Mouse (Mus musculus): ENCODE data around the gene Nags.

Nags gene

DNA sequence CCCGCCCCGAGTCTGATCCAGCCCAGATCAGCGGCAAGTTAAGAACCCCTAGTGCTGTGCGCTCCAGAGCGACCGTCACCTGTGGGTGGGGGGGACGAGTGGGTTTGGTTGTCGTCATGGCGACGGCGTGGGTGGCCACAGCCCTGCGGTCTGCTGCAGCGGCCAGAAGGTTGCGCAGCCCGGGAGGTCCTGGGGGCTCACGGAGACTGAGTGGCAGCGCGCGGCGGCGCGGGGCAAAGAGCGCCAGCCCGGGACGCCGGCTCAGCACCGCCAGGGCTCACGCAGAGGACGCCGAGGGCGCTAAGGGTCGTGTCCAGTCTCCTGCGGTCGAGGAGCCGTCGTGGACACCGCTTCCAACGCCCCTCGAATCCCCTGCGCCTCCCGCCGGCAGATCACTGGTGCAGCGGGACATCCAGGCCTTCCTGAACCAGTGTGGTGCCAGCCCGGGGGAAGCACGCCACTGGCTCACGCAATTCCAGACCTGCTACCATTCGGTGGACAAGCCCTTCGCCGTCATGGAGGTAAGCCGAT, at the start of gene Nags:
Gene Nags, plus strand, starts transcription at position 43 of the 531 bp plus-strand sequence.
- no peak for DNase-seq (ENCODE audit: low read depth, low spot score)

DNA sequence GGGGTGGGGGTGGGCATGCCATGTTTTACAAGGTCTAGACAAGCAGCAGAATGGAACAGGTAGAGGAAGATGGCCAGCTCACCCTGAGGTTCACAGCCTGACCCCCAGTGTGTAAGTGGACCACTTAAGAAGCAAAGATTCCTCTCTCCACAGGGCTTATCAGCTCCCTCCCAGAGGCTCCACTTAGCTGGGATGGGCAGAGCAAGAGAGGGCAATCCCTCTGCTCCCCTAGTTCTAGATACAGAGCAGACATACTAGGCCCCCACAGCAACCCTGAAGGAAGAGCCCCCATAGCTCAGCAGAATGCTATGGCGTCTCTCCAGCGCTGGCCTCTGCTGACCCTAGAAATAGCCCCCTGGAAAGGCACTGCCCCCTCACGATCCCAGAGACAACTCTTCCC, 49.6 kb upstream of the Nags start:
- no peak for DNase-seq (ENCODE audit: low read depth, low spot score)

DNA sequence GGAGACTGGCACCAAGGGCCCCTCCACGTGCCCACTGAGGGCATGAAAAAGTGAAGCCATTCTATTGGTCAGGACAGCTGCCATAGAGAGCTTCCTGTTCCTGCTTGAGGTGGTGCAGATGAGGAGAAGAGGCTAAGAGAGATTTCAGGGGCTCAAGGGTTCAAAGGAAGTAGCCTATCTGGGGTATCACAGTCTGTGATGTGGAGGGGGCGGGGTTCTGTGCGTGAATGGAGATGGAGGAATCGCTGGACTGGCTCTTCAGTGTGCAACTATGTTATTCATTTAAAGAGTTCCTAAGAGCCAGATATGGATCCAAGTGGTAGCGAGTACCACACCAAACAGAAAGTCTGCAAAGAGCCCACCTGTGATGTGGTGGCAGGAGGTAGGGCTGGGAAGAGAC, 48.9 kb upstream of the Nags start:
- no peak for DNase-seq (ENCODE audit: low read depth, low spot score)

- DNase-seq (ENCODE audit: low read depth, low spot score): peak; percentile 81
These were observed 48.4 kb upstream of the Nags start for GRCm38 (mm10) chr11:102096887-102097391.

GRCm38 (mm10) chr11:102101219-102101618, 44.1 kb upstream of the Nags start, which contains the start of gene Ppy:
TSS of gene Ppy (minus strand) at chr11:102101319.
- no peak for DNase-seq (ENCODE audit: low read depth, low spot score)

- DNase-seq (ENCODE audit: low read depth, low spot score): no peak
These were observed 42.6 kb upstream of the Nags start for GRCm38 (mm10) chr11:102102485-102103258.

GRCm38 (mm10) chr11:102106911-102107310, 38.4 kb upstream of the Nags start:
- no peak for DNase-seq (ENCODE audit: low read depth, low spot score)

DNA sequence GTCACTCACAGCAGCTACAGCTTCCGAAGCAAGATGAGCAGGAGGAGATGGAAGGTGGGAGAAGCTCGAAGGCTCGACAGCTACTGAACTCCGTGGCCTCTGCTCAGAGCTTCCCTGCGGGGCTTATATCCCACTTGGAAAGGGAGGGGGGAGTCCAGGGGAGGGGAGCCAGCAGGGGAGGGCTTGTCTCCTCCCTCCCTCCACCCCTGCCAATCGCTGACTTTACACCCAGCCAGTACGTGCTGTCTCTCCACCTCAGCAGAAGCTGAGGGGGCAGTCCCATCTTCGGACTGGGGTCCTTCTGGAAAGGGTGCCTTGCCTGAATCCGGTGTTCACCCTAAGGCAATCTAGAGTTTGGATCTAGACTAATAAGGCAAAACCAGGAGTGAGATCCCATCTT, 37.6 kb upstream of the Nags start, which contains the start of gene Pyy:
Gene Pyy, minus strand, starts transcription at position 101 of the 400 bp plus-strand sequence.
- no peak for DNase-seq (ENCODE audit: low read depth, low spot score)

DNA sequence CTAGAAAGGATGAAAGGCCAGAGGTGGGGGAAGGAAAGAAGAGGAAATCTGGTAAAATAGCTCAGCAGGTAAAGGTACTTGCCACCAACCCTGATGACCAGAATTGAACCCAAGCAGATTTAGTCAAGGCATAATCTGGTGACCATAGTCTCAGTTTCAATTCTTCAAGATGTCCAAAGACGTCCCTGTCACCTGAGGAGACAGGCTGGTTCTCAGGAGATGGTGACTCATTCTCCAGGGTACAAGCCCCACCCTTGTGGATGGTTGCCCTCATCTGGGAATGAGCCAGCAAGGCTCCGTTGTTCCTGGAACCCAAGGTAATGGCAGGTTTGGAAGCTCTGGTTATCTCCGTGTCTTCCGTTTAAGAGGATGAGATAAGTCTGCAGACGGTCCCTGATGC, 33.7 kb upstream of the Nags start:
- no peak for DNase-seq (ENCODE audit: low read depth, low spot score)

DNA sequence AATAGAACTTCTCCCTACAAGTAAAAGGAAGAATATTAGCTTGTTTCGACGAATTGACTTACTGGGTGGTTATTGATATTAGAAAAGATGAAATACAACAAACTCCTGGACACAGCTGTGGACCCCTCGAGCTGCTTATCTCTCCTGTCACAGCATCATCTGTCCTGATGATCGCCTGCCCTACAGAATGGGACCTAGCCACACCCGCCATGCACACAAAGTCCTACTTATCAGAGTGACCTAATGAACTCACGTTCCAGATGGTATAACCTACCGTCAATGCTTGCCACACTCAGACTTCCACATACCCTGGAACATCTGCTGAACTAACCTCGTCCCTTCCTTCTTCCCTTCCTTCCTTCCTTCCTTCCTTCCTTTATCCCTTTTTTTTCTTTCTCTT, 29.1 kb upstream of the Nags start:
- DNase-seq (ENCODE audit: low read depth, low spot score): no peak

GRCm38 (mm10) chr11:102117386-102117785, 27.9 kb upstream of the Nags start:
- DNase-seq (ENCODE audit: low read depth, low spot score): no peak

DNA sequence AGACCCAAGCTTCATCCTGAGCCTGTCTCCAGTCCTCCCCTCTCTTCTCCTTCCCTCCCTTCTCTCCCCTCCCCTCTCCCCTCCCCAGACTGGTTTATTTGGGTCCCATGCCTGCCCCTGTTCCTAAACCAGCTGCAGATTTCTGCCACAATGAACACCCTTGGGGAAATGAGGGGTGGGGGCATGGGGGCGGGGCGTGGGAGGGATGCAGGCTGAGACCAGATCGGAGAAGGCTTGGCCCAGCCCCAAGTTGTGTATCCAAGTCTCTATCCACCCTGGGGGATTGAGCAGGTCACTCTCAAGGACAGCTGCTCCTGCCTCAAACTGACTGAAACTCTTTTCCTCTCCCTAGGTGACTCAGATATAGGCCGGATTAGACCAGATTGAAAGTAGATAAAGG, 10.8 kb upstream of the Nags start:
- no peak for DNase-seq (ENCODE audit: low read depth, low spot score)

DNA sequence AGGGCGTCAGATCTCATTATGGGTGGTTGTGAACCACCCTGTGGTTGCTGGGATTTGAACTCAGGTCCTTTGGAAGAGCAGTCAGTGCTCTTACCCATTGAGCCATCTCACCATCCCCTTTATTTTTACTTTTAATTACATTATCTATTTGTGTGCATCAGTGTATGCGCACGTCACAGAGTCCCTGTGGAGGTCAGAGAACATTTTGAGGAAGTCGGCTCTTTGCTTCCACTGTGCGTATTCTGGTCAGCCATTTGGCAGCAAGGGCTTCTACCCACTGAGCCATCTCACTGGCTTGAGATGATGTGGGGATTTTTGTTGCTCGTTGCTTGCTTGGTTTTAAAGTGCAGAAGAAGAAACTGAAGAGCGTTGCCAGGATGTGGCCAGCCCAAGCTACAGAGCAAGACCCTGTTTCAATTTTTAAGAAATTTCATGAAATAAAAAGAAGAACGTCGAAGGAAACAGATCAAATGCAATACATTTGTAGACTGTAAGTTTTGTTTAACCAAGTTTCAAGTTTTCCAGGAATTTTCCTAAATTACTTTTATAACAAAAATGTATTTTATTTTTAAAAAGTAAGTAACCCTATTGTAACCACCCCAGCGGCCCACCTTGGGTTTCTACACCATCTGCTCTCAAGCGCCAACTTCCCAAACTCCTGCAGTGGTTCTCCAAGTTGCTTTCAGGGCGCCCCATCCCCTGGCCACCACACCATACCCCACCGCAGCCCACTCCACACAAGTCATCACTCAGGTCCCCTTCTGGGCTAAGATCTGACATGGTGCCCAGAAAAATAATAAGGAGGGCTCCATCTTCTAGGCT, 7.5 kb upstream of the Nags start:
- no peak for DNase-seq (ENCODE audit: low read depth, low spot score)

DNA sequence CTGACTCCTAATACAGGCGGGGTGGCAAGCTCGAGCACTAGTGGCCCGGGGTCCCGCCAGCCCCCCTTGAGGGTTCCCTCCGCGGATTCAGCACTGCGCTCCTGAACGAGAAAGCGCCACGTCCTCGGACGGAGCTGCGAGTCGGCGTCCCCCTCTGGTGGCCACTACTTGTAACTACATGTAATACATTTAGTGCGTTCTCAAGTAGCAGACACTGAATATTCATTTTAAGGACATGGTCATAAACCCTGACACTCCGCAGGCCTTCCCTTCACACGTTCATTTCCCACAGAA, 6.9 kb upstream of the Nags start:
- DNase-seq (ENCODE audit: low read depth, low spot score): peak; percentile 53

GRCm38 (mm10) chr11:102140508-102140907, 4.8 kb upstream of the Nags start:
- peak; percentile 22 for DNase-seq (ENCODE audit: low read depth, low spot score)

DNA sequence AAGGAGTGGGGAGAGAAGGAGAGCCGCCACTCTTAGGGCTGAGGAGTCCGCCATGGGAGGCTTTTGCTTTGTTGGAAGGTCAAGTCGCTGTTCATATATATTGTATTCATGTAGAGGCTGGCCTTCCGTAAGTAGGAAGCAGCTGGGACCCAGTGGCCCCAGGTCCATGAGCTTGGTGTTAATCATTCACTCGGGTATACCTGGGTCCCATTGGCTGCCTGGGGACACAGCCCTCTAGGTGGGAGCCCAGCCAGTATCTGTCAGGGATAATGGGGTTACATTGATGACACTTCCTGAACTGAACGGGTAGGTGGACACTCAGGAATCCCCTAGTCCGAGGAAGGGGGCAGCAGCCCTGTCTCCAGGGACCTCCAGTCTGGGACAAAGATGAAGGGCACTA, 3.0 kb upstream of the Nags start:
- no peak for DNase-seq (ENCODE audit: low read depth, low spot score)

DNA sequence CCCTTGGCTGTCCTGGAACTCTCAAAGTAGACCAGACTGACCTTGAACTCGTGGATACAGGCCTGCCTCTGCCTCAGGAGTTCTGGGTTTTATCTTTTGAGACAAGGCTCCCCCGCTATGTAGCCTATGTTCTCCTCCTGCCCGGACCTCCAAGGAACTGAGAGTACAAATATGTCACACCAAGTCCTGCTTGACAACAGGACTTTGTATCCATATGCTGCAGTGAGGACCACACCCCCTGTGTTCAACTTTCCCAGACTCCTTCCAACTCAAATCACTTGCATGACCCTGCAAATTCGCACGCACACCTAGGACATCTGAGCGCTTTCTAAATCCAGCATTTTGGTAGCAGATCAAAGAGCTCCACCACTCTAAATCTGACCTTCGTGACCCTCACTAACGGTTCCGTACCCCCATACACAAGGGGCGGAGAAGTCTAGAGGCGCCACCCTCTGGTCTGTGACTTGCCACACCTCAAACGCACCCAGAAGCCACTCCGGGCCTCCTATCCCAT, 299 bp upstream of the Nags start:
- no peak for DNase-seq (ENCODE audit: low read depth, low spot score)

DNA sequence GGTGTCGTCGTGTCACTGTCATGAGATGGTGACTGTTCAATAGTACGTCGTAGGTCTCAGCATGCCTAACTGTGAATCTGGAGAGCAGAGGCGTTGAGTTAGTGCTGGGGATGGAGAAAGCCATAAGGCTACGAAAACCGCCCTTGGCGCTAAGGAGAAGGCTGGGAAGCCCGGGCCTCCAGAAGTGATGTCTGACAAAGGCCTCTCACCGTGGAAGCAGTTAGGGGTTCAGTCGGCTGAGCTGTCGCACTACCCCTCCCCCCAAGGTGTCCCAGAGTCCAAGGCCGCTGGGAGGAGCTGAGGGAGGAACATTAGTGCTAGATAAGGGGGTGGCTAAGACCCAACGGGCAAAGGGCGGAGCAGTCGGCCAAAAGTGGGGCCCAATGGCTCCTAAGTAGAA, 692 bp downstream of the Nags start:
- DNase-seq (ENCODE audit: low read depth, low spot score): no peak

- no peak for DNase-seq (ENCODE audit: low read depth, low spot score)
These were observed 1.2 kb downstream of the Nags start for GRCm38 (mm10) chr11:102146531-102146930.

DNA sequence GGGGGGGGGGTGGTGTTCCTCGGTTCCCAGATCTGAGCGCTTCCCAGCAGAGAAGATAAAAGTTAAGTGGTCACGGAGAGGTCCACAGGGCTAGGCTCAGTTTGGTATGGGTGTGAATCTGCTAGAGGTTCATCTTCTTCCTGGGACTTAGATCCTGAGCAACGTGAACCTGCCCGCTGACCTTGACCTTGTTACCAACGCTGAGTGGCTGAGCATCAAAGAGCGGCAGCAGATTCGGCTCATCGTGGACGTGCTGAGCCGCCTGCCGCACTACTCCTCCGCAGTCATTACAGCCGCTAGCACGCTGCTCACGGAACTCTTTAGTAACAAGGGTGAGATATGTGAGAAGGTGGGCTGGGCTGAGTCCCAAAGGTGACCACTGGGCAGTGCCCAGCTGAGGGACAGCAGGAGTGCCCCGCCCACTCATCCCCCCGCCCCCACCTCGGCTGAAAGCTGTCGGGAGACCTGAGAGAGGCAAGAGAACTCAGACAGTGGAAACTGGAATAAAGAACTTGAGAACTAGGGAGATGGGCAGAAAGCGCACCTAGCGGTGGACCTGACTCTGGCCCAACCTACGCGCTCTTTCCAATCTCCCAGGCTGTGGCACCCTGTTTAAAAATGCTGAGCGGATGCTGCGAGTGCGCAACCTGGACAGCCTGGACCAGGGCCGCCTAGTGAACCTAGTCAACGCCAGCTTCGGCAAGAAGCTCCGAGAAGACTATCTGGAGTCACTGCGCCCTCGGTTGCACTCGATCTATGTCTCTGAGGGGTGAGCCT, 2.1 kb downstream of the Nags start:
- no peak for DNase-seq (ENCODE audit: low read depth, low spot score)

DNA sequence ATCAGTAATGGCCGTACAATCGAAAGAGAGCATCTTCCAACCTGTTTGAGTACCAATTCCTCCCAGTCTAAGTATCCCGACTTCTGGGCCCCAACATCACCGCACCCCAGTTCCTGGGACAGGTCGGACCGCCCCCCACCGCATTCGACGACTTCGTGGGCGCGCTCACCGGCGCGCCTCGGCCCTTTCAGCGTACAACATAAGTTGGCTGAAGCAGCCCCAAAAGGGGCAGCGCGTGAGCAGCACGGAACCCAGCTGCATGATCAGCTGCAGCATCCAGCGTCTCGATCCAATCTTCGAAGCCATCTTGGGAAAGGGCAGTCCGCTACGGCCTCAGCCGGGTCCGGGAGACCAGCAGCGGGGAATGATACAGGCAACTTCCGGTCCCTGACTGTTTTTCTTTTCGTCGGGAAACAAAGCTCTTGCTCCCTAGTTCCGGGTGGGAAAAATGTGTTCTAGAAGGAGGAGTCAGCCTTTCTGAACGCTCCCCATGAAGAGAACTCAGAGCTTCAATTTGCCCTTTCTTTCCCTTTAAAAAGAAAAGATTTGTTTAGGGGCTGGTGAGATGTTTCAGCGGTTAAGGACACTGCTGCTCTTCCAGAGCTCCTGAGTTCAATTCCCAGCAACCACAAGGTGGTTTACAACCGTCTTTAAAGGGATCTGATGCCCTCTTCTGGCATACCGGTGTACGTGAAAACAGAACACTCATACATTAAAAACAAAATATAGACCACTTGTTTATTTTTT, 10.9 kb downstream of the Nags start, which contains the start of gene Tmem101:
Gene Tmem101, minus strand, starts transcription at position 366 of the 747 bp plus-strand sequence.
- DNase-seq (ENCODE audit: low read depth, low spot score): peak; percentile 81

All from skeletal muscle tissue, adult 2 months (tissue).